Mouse (Mus musculus) myocyte (in vitro differentiated cells): ENCODE results near the gene Nim1k. TPM values are rescaled to one million over a fixed set of nuclear protein-coding genes. Genes with fewer than 3 reads are reported as not detected.

Source experiments
- H3K27me3 ChIP-seq: one replicate; pipeline ENCODE4 v1.6.1; 2011; ENCODE audit not compliant: control insufficient read depth, insufficient read depth, insufficient read length
- H3K36me3 ChIP-seq: one replicate; pipeline ENCODE4 v1.6.1; 2011; ENCODE audit not compliant: control insufficient read depth, insufficient read depth
- H3K4me2 ChIP-seq: one replicate; pipeline ENCODE4 v1.6.1; 2011; ENCODE audit warnings: low read depth, control low read depth
- H3K4me3 ChIP-seq: one replicate; pipeline ENCODE4 v1.5.1; 2011; ENCODE audit warnings: mild to moderate bottlenecking, control low read depth, moderate library complexity
- H3K79me2 ChIP-seq: one replicate; pipeline ENCODE4 v1.6.1; 2011; ENCODE audit not compliant: control insufficient read depth, insufficient read depth
- H3ac ChIP-seq: one replicate; pipeline ENCODE4 v1.6.1; 2011; ENCODE audit not compliant: control insufficient read depth, insufficient read length
- CEBPB ChIP-seq: IDR thresholded peaks from 2 replicates; pipeline ENCODE4 v1.6.1; 2011; ENCODE audit warnings: mild to moderate bottlenecking, moderate library complexity; ENCODE audit not compliant: poor library complexity, insufficient read depth, severe bottlenecking
- E2F4 ChIP-seq: IDR thresholded peaks from one replicate; pipeline ENCODE4 v1.6.1; 2011; ENCODE audit warnings: mild to moderate bottlenecking, control low read depth, moderate library complexity; ENCODE audit not compliant: insufficient read depth
- MAX ChIP-seq: IDR thresholded peaks from one replicate; pipeline ENCODE4 v1.6.1; 2011; ENCODE audit warnings: low read depth, mild to moderate bottlenecking, control low read depth
- MYOD1 ChIP-seq, 3 experiments: IDR thresholded peaks; one replicate each; pipeline ENCODE4 v1.6.1; 2011; ENCODE audit warnings: control low read depth in 2 of 3, low read depth in 2 of 3, mild to moderate bottlenecking in 2 of 3, moderate library complexity in 1 of 3; ENCODE audit not compliant: insufficient read length in 2 of 3, control insufficient read depth in 1 of 3
- MYOG ChIP-seq, 3 experiments: IDR thresholded peaks; one replicate each; pipeline ENCODE4 v1.6.1; 2011; ENCODE audit warnings: control low read depth in 2 of 3, low read depth in 2 of 3, mild to moderate bottlenecking in 2 of 3; ENCODE audit not compliant: insufficient read length in 2 of 3, control insufficient read depth in 1 of 3, insufficient read depth in 1 of 3
- POLR2A ChIP-seq: IDR thresholded peaks from one replicate; pipeline ENCODE4 v1.6.1; 2011; ENCODE audit warnings: low read depth, mild to moderate bottlenecking, control low read depth, moderate library complexity; ENCODE audit not compliant: insufficient read length
- POLR2AphosphoS2 ChIP-seq: IDR thresholded peaks from one replicate; pipeline ENCODE4 v1.6.1; 2011; ENCODE audit warnings: low read depth, control low read depth; ENCODE audit not compliant: insufficient read length
- REST ChIP-seq: IDR thresholded peaks from one replicate; pipeline ENCODE4 v1.6.1; 2011; ENCODE audit warnings: mild to moderate bottlenecking, control low read depth, moderate library complexity; ENCODE audit not compliant: insufficient read depth, insufficient read length
- SRF ChIP-seq: IDR thresholded peaks from one replicate; pipeline ENCODE4 v1.6.1; 2011; ENCODE audit warnings: low read depth; ENCODE audit not compliant: control insufficient read depth, insufficient read length
- TCF12 ChIP-seq: IDR thresholded peaks from one replicate; pipeline ENCODE4 v1.6.1; 2011; ENCODE audit warnings: mild to moderate bottlenecking, control low read depth; ENCODE audit not compliant: poor library complexity, insufficient read depth, severe bottlenecking
- TCF3 ChIP-seq: IDR thresholded peaks from one replicate; pipeline ENCODE4 v1.6.1; 2011; ENCODE audit warnings: low read depth, control low read depth; ENCODE audit not compliant: insufficient read length
- USF1 ChIP-seq: IDR thresholded peaks from one replicate; pipeline ENCODE4 v1.6.1; 2011; ENCODE audit warnings: low read depth, mild to moderate bottlenecking, control low read depth, moderate library complexity
- polyA plus RNA-seq: library from polyadenylated mRNA; unstranded; fragments of >200 nt; fragmentation: generic; extraction: Trizol; gene quantifications from one replicate; pipeline ENCODE4 v1.2.1, GENCODE M21; 2012; ENCODE audit warnings: missing spikeins

The Nim1k gene
- polyA plus RNA-seq, 1 experiment, result 0.23 TPM

GRCm38 (mm10) chr13:119727608-119728387 lies 27.9 kb downstream of the Nim1k start:
- TF ChIP-seq POLR2AphosphoS2 (no peak), MYOG (IDR thresholded peaks at IDR 0.05; ENCODE audit: control insufficient read depth in 1 of 3, insufficient read depth in 1 of 3, insufficient read length in 2 of 3, low read depth in 2 of 3) (peak; percentile 68 to 95 (median 93)), TCF12 (peak; percentile 57), MYOD1 (IDR thresholded peaks at IDR 0.05; ENCODE audit: control insufficient read depth in 1 of 3, insufficient read length in 2 of 3, low read depth in 2 of 3) (peak in 2 of 3 experiments; percentile 85 to 98), TCF3 (peak; percentile 36), MAX (no peak)
- Histone ChIP-seq H3K36me3 (no peaks in the 10 kb centered on the region), H3K4me2 (peak overlapping the region; percentile 24), H3K27me3 (no peaks in the 10 kb centered on the region), H3K4me3 (no peak overlapping the region), H3ac (no peak overlapping the region), H3K79me2 (no peaks in the 10 kb centered on the region)

- Histone ChIP-seq H3K36me3 (no peaks in the 10 kb centered on the region), H3K4me3 (no peak overlapping the region), H3K79me2 (no peaks in the 10 kb centered on the region), H3K27me3 (no peaks in the 10 kb centered on the region), H3K4me2 (no peak overlapping the region), H3ac (no peak overlapping the region)
- TF ChIP-seq POLR2A (no peak), E2F4 (no peak)
These were observed 31.1 kb downstream of the Nim1k start for GRCm38 (mm10) chr13:119724541-119724940.

- TF ChIP-seq E2F4, result no peak
- no peak for TF ChIP-seq TCF3
- no peak for TF ChIP-seq USF1
- no peak for TF ChIP-seq TCF12
- TF ChIP-seq POLR2A, result no peak
- no peak for TF ChIP-seq POLR2AphosphoS2
- TF ChIP-seq MYOG (IDR thresholded peaks at IDR 0.05; ENCODE audit: control insufficient read depth in 1 of 3, insufficient read depth in 1 of 3, insufficient read length in 2 of 3, low read depth in 2 of 3), result no peak
- TF ChIP-seq SRF, result no peak
- TF ChIP-seq REST, result no peak
- no peak for TF ChIP-seq CEBPB
- no peak for TF ChIP-seq MAX
- TF ChIP-seq MYOD1 (IDR thresholded peaks at IDR 0.05; ENCODE audit: control insufficient read depth in 1 of 3, insufficient read length in 2 of 3, low read depth in 2 of 3), result no peak
- no peaks in the 10 kb centered on the region for H3K27me3 ChIP-seq
- H3K79me2 ChIP-seq, result no peaks in the 10 kb centered on the region
- H3K36me3 ChIP-seq, result no peaks in the 10 kb centered on the region
- no peak overlapping the region for H3K4me3 ChIP-seq
- H3ac ChIP-seq, result no peak overlapping the region
- peak overlapping the region; percentile 27 for H3K4me2 ChIP-seq
These were observed 32.3 kb downstream of the Nim1k start for GRCm38 (mm10) chr13:119723368-119723767.

GRCm38 (mm10) chr13:119722447-119722846 lies 33.2 kb downstream of the Nim1k start:
- Histone ChIP-seq H3K4me3 (no peak overlapping the region), H3K36me3 (no peaks in the 10 kb centered on the region), H3K27me3 (no peaks in the 10 kb centered on the region), H3K4me2 (no peak overlapping the region), H3ac (no peak overlapping the region), H3K79me2 (no peaks in the 10 kb centered on the region)
- TF ChIP-seq E2F4 (no peak), MYOG (IDR thresholded peaks at IDR 0.05; ENCODE audit: control insufficient read depth in 1 of 3, insufficient read depth in 1 of 3, insufficient read length in 2 of 3, low read depth in 2 of 3) (no peak), REST (no peak), MAX (no peak), MYOD1 (IDR thresholded peaks at IDR 0.05; ENCODE audit: control insufficient read depth in 1 of 3, insufficient read length in 2 of 3, low read depth in 2 of 3) (no peak), USF1 (no peak), TCF12 (no peak), SRF (no peak), POLR2AphosphoS2 (no peak), CEBPB (no peak), POLR2A (no peak), TCF3 (no peak)

GRCm38 (mm10) chr13:119716105-119716504 lies 39.6 kb downstream of the Nim1k start:
- peaks cover 2% of the 10 kb centered on the region for H3K36me3 ChIP-seq
- no peak overlapping the region for H3ac ChIP-seq
- no peak overlapping the region for H3K4me2 ChIP-seq
- TF ChIP-seq POLR2AphosphoS2 (no peak), POLR2A (no peak), USF1 (no peak), SRF (no peak), MAX (no peak), CEBPB (no peak), TCF3 (no peak), MYOG (IDR thresholded peaks at IDR 0.05; ENCODE audit: control insufficient read depth in 1 of 3, insufficient read depth in 1 of 3, insufficient read length in 2 of 3, low read depth in 2 of 3) (no peak), REST (no peak), TCF12 (no peak), E2F4 (no peak), MYOD1 (IDR thresholded peaks at IDR 0.05; ENCODE audit: control insufficient read depth in 1 of 3, insufficient read length in 2 of 3, low read depth in 2 of 3) (no peak)
- no peaks in the 10 kb centered on the region for H3K79me2 ChIP-seq
- no peaks in the 10 kb centered on the region for H3K27me3 ChIP-seq
- no peak overlapping the region for H3K4me3 ChIP-seq
